Mouse (Mus musculus) kidney, adult 2 months (tissue): ENCODE results near the gene Ccl12.

ENCODE experiments used
- CTCF ChIP-seq: fragments of 200-500 bp; conservative IDR thresholded peaks from 2 replicates; pipeline ENCODE4 v1.5.1; 2011; ENCODE audit warnings: low read depth, mild to moderate bottlenecking, control low read depth, low read length, moderate library complexity, mixed read lengths; ENCODE audit not compliant: insufficient read depth, insufficient read length
- POLR2A ChIP-seq: fragments of 200-500 bp; IDR thresholded peaks from one replicate; pipeline ENCODE4 v1.6.1; 2011; ENCODE audit warnings: low read depth, low read length, control low read depth

- TF ChIP-seq CTCF, result no peak
- no peak for TF ChIP-seq POLR2A
Observed at GRCm38 (mm10) chr11:82066953-82067571, 34.6 kb upstream of the Ccl12 start.
